Mouse (Mus musculus): ENCODE measurements around the gene Ifne. TPM values are rescaled to one million over a fixed set of nuclear protein-coding genes. Genes with fewer than 3 reads are reported as not detected.

Gene Ifne
- not detected for total RNA-seq (2021)
- long read RNA-seq, experiment 1: 0 reads
- long read RNA-seq, experiment 2: 0 reads

GRCm38 (mm10) chr4:88880101-88880500 is at the start of gene Ifne:
Gene Ifne, minus strand, starts transcription at chr4:88880201.
- no peak for DNase-seq

GRCm38 (mm10) chr4:88928341-88929102 is 48.5 kb upstream of the Ifne start:
- DNase-seq: peak; percentile 7 to 11

GRCm38 (mm10) chr4:88927850-88928249 is 47.8 kb upstream of the Ifne start:
- DNase-seq: no peak

GRCm38 (mm10) chr4:88926637-88927036 is 46.6 kb upstream of the Ifne start:
- no peak for DNase-seq

GRCm38 (mm10) chr4:88926082-88926481 is 46.1 kb upstream of the Ifne start:
- DNase-seq: no peak

- DNase-seq: no peak
These were observed 45.5 kb upstream of the Ifne start for GRCm38 (mm10) chr4:88925456-88925855.

GRCm38 (mm10) chr4:88921280-88921679 is 41.3 kb upstream of the Ifne start:
- no peak for DNase-seq

- DNase-seq: no peak
These were observed 37.9 kb upstream of the Ifne start for GRCm38 (mm10) chr4:88917770-88918460.

GRCm38 (mm10) chr4:88916306-88916705 is 36.3 kb upstream of the Ifne start:
- DNase-seq: peak; percentile 38 to 51

GRCm38 (mm10) chr4:88913984-88914383 is 34.0 kb upstream of the Ifne start:
- DNase-seq: no peak

- DNase-seq: no peak
These were observed 32.9 kb upstream of the Ifne start for GRCm38 (mm10) chr4:88912882-88913281.

- DNase-seq: no peak
These were observed 32.2 kb upstream of the Ifne start for GRCm38 (mm10) chr4:88912187-88912586.

- DNase-seq: no peak
These were observed 29.9 kb upstream of the Ifne start for GRCm38 (mm10) chr4:88909600-88910534.

- DNase-seq: no peak
These were observed 13.3 kb upstream of the Ifne start for GRCm38 (mm10) chr4:88893201-88893754.

GRCm38 (mm10) chr4:88888236-88888635 is 8.2 kb upstream of the Ifne start:
- DNase-seq: no peak

GRCm38 (mm10) chr4:88878772-88879171 is 1.2 kb downstream of the Ifne start:
- no peak for DNase-seq

- DNase-seq: no peak
These were observed 1.8 kb downstream of the Ifne start for GRCm38 (mm10) chr4:88878246-88878645.

GRCm38 (mm10) chr4:88876520-88876919 is 3.5 kb downstream of the Ifne start:
- no peak for DNase-seq

GRCm38 (mm10) chr4:88875435-88876095 is 4.4 kb downstream of the Ifne start:
- DNase-seq: no peak

- DNase-seq: peak in 1 of 2 experiments; percentile 43
These were observed 7.3 kb downstream of the Ifne start for GRCm38 (mm10) chr4:88872691-88873090.
